Mouse (Mus musculus) midbrain, embryonic 14.5 days (tissue): ENCODE results near the gene Rex1bd. TPM values are rescaled to one million over a fixed set of nuclear protein-coding genes. Genes with fewer than 3 reads are reported as not detected.

Experiments
- ATAC-seq: fragments of 200-750 bp; cut with Nextera tagmentation; 2 replicates; pipeline ENCODE4 v1.8.0; 2017; ENCODE audit warnings: moderate number of reproducible peaks, moderate library complexity; ENCODE audit not compliant: low FRiP score, low TSS enrichment
- DNase-seq: peaks from one replicate; pipeline ENCODE4 v3.0.0-alpha.2; 2015
- H3K27ac ChIP-seq: fragments of 300-500 bp; sonication (generic); replicated peaks from 2 replicates; pipeline ENCODE4 v1.5.1; 2014; ENCODE audit warnings: mild to moderate bottlenecking, low read depth, low read length, moderate library complexity
- H3K27me3 ChIP-seq: fragments of 300-500 bp; sonication (generic); 2 replicates; pipeline ENCODE4 v1.6.1; 2014; ENCODE audit warnings: low read length, control low read depth, mixed read lengths; ENCODE audit not compliant: control insufficient read depth, insufficient read depth
- H3K36me3 ChIP-seq: fragments of 300-500 bp; sonication (generic); 2 replicates; pipeline ENCODE4 v1.6.1; 2014; ENCODE audit warnings: low read length, control low read depth; ENCODE audit not compliant: control insufficient read depth, insufficient read depth
- H3K4me1 ChIP-seq: fragments of 300-500 bp; sonication (generic); 2 replicates; pipeline ENCODE4 v1.6.1; 2014; ENCODE audit warnings: mild to moderate bottlenecking, antibody characterized with exemption, low read length, control low read depth; ENCODE audit not compliant: control insufficient read depth, insufficient read depth
- H3K4me2 ChIP-seq: fragments of 300-500 bp; sonication (generic); 2 replicates; pipeline ENCODE4 v1.6.1; 2014; ENCODE audit warnings: mild to moderate bottlenecking, low read length, moderate library complexity
- H3K4me3 ChIP-seq: fragments of 300-500 bp; sonication (generic); replicated peaks from 2 replicates; pipeline ENCODE4 v1.5.1; 2014; ENCODE audit warnings: low read depth, low read length
- H3K9ac ChIP-seq: fragments of 300-500 bp; sonication (generic); replicated peaks from 2 replicates; pipeline ENCODE4 v1.6.1; 2014; ENCODE audit warnings: mild to moderate bottlenecking, low read length, moderate library complexity
- H3K9me3 ChIP-seq: fragments of 300-500 bp; sonication (generic); 2 replicates; pipeline ENCODE4 v1.6.1; 2016; ENCODE audit warnings: low read length, control low read depth, mixed read lengths; ENCODE audit not compliant: control insufficient read depth
- WGBS: fragments of 180-500 bp; shearing (Covaris S2); extraction: QIAGEN DNeasy Blood & Tissue Kit; methylation state at CpG from one replicate; pipeline ENCODE4 v1.1.7; 2014; 5-methylcytosine and 5-hydroxymethylcytosine counted together
- polyA plus RNA-seq: library from polyadenylated mRNA; unstranded; fragments of >200 nt; fragmentation: Nextera tagmentation; extraction: Ambion mirVana; gene quantifications from 2 replicates; pipeline ENCODE4 v1.2.1, GENCODE M21; 2014

The Rex1bd gene
- polyA plus RNA-seq, 1 experiment from 2014 or later = 152 TPM

DNA sequence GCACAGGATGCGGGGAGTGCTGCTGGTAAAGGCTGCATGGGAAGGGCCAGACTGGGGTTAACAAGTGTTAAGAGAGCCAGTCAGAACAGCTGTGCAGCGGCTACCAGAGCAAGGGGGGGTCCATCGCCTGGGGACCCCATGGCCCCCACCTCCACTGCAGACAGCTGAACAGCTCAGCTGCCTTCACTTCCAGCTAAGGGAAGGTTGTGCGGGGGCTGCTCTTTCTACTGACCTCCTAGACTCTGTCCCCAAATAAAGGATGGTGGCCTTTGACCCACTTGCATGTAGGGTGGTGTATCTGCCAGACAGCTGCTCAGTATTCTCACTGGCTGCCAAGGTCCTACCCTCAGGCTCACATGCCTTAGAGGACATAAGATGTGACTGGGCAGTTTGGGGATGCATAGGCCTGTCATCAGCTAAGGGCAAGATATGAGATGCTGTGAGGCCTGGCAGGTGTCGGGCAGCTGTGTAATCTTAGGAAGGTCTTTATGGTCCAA lies 39.3 kb downstream of the Rex1bd start:
- WGBS = 78% methylated on average over 5 of the region's 5 CpGs
- Histone ChIP-seq H3K4me3 (no peak overlapping the region), H3K27ac (no peak overlapping the region), H3K27me3 (no peaks in the 10 kb centered on the region), H3K4me2 (no peak overlapping the region), H3K4me1 (no peaks in the 10 kb centered on the region), H3K9me3 (no peaks in the 10 kb centered on the region), H3K36me3 (peaks cover 4% of the 10 kb centered on the region; the same call in 1 of the 2 replicates), H3K9ac (no peak overlapping the region)
- DNase-seq (no peak), ATAC-seq (no peak)

DNA sequence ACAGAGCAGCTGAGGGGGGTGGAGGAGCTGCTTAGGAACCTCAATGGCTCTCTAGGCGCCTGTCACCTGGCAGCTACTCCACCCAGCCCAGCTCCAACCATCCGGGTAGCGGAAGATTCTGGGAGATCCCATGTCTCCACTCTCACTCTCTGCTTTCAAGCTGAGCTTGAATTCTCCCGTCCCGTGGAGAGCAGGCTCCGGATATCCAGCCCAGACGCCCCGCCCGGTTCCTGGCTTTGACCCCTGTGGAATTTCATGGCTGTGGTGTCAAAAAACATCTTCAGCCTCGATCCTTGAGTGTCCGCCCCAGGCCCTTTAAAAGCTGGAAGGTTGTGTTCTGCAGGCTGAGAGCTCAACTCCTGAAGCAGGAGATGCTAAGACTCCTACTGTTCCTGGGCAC lies 39.8 kb downstream of the Rex1bd start:
- DNase-seq (no peak), ATAC-seq (no peak)
- Histone ChIP-seq H3K4me1 (no peaks in the 10 kb centered on the region), H3K4me2 (no peak overlapping the region), H3K9ac (no peak overlapping the region), H3K27ac (no peak overlapping the region), H3K27me3 (no peaks in the 10 kb centered on the region), H3K9me3 (no peaks in the 10 kb centered on the region), H3K4me3 (no peak overlapping the region), H3K36me3 (peaks cover 4% of the 10 kb centered on the region; the same call in 1 of the 2 replicates)
- WGBS = 77% methylated on average over 11 of the region's 11 CpGs

DNA sequence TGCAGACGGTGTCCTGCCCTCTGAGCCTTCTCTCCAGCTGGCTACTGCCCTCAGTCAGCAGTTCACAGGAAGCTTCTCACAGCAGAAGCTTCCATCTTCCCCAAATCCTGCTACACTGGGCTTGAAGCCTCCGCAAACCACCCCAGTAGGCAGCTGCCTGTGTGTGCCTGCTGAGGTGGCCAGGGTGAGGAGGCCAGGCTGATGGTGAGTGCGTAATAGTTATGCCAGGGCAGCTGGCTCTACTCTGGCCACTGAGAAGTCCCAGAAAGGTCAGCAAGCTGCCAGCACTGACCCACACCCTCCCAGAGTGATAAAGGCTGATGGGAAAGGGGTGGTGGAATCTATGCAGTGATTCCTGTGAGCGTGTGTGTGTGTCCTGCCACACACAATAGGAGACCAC lies 40.2 kb downstream of the Rex1bd start:
- Histone ChIP-seq H3K9me3 (no peaks in the 10 kb centered on the region), H3K4me3 (no peak overlapping the region), H3K36me3 (peaks cover 4% of the 10 kb centered on the region; the same call in 1 of the 2 replicates), H3K4me2 (no peak overlapping the region), H3K9ac (no peak overlapping the region), H3K27ac (no peak overlapping the region), H3K4me1 (no peaks in the 10 kb centered on the region), H3K27me3 (no peaks in the 10 kb centered on the region)
- no peak for DNase-seq
- no peak for ATAC-seq
- WGBS = 85% methylated on average over 4 of the region's 4 CpGs

DNA sequence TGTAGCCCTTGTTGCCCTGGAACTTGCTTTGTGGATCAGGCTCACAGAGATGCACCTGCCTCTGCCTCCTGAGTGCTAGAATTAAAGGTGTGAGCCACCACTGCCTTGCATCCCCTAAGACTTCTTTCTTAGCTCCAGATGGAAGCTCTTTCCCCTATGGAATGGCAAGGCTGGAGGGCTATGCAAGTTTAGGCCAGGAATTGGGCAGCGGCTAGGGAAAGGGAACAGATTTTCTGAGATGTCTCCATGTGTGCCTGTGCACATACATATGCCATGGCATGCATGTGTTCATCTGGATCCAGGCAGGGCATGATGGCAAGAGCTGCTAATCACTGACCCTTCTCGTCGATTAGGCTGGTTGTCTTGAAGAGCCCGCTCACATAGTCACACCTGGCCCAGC lies 40.9 kb downstream of the Rex1bd start:
- Histone ChIP-seq H3K36me3 (peaks cover 4% of the 10 kb centered on the region; the same call in 1 of the 2 replicates), H3K27me3 (no peaks in the 10 kb centered on the region), H3K9ac (no peak overlapping the region), H3K9me3 (no peaks in the 10 kb centered on the region), H3K4me1 (no peaks in the 10 kb centered on the region), H3K4me3 (no peak overlapping the region), H3K27ac (no peak overlapping the region), H3K4me2 (no peak overlapping the region)
- 94% methylated on average over 4 of the region's 4 CpGs for WGBS
- no peak for DNase-seq
- no peak for ATAC-seq

DNA sequence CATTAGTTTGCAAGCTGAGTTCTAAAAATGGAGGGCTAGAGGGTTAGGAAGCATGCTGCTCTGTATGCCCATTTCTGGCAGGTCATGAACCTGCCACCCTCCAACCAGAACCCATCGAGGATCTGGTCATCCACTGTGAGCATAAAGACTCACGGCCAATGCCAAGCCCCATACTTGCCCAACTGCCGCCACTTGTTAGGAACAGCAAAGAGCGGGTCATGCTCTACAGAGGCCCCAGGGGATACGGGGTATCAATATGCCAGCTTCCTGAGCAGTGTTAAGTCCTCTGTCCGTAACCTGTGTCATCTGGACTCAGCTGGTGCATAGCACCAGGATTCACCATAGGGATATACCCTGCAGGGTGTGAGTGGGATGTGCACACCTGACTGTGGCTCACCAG lies 42.4 kb downstream of the Rex1bd start:
- no peak for DNase-seq
- Histone ChIP-seq H3K4me1 (no peaks in the 10 kb centered on the region), H3K27ac (no peak overlapping the region), H3K4me3 (no peak overlapping the region), H3K27me3 (no peaks in the 10 kb centered on the region), H3K4me2 (no peak overlapping the region), H3K9ac (no peak overlapping the region), H3K36me3 (peaks cover 4% of the 10 kb centered on the region; the same call in 1 of the 2 replicates), H3K9me3 (no peaks in the 10 kb centered on the region)
- ATAC-seq = no peak
- 91% methylated on average over 6 of the region's 6 CpGs for WGBS

DNA sequence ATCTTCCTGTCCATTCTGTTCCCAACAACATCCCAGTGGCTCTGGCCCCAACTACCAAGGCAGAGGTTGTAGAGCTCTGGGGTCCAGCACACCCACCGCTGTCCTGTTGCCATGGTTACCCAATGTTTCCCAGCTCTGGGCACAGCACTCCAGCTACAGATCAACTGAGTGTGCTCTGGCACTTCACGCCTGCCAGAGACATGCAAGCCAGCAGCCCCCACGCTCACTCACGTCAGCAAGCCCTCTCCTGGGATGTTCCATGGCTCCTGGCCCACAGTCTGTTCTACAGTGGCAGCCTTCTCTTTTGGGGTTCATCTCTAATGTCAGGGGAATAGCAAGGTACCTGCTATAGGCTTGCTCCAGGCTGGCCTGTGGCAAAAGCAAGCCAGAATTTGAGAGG lies 43.2 kb downstream of the Rex1bd start:
- peak; percentile 14 for DNase-seq
- Histone ChIP-seq H3K27ac (no peak overlapping the region), H3K4me1 (no peaks in the 10 kb centered on the region), H3K9ac (no peak overlapping the region), H3K4me2 (no peak overlapping the region), H3K9me3 (no peaks in the 10 kb centered on the region), H3K4me3 (no peak overlapping the region), H3K27me3 (no peaks in the 10 kb centered on the region), H3K36me3 (peaks cover 4% of the 10 kb centered on the region; the same call in 1 of the 2 replicates)
- no peak for ATAC-seq
- WGBS = 65% methylated on average over 4 of the region's 4 CpGs

DNA sequence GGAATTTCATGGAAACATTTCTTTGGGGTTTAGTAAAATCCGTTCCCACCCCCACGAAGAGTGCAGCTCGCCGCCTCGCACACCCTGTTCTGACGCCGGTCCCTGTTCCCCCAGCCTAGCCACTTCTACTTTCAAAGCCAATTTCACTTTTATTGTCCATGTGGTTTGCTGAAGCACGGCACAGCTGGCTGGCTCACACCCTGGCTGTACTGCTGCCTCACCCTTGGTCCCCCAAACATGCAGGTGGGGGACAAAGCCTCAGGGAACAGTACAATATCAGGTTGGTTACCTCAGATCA lies 44.1 kb downstream of the Rex1bd start:
- Histone ChIP-seq H3K9ac (no peak overlapping the region), H3K4me1 (no peaks in the 10 kb centered on the region), H3K4me3 (no peak overlapping the region), H3K9me3 (no peaks in the 10 kb centered on the region), H3K4me2 (no peak overlapping the region), H3K27me3 (no peaks in the 10 kb centered on the region), H3K27ac (no peak overlapping the region), H3K36me3 (peaks cover 4% of the 10 kb centered on the region; the same call in 1 of the 2 replicates)
- no peak for DNase-seq
- ATAC-seq = no peak
- 94% methylated on average over 8 of the region's 8 CpGs for WGBS

DNA sequence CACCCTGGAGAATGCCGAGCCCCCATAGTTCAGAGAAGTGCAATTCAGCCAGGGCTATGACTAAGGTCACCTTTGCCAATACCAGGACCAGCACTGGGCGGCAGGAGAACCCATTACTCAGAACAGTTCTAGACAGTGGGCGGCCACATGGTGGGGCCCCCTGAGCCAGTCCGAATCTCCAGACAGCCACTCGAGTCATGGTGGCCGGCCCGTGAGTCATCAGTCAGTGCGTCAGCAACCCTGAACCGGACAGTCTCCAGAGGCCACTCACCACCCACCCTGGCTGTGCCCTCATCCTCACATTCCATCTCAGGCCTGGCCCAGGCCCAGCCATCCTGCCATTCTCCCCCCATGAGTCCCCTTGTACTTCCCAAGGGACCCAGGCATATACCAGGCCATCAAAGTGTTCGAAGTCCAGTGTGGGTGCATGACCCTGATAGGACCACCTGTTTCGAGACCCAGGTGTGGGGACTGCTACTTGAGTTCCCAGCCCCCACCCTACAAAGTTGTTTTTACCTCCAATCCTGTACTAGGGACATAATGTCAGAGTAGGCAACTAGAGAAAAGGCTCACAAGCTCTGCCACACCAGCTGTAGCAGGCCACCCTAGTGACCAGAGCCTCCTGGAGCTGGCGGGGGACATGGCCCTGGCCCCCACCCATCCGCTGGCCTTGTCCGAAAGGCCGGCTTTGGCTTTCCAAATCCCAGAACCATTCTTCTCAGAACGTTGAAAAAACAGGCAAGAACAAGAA lies 44.6 kb downstream of the Rex1bd start:
- Histone ChIP-seq H3K36me3 (peaks cover 4% of the 10 kb centered on the region; the same call in 1 of the 2 replicates), H3K4me2 (no peak overlapping the region), H3K27me3 (no peaks in the 10 kb centered on the region), H3K9ac (no peak overlapping the region), H3K9me3 (no peaks in the 10 kb centered on the region), H3K4me3 (no peak overlapping the region), H3K4me1 (no peaks in the 10 kb centered on the region), H3K27ac (no peak overlapping the region)
- ATAC-seq (0 out of 2 replicates have a peak, but pooled peaks have one; percentile 37), DNase-seq (no peak)
- 90% methylated on average over 16 of the region's 16 CpGs for WGBS

DNA sequence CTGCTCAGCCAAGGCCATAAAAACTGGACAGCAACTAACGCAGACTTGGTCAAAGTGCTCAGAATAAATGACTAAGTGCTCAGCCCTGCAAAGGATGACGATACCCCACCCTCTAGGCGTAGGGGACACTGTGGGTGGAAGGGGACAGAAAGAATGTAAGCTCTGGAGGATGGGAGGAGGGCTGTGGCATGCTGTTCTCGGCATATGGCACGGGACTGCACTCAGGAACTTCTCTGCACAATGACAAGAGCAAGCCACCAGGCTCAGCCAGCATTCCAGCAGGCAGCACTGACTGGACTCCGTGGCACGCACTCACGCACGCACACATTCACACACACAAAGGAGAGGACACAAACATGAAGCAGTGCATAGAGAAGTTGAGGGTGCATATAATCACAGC lies 45.9 kb downstream of the Rex1bd start:
- H3K9ac ChIP-seq = no peak overlapping the region
- no peak overlapping the region for H3K27ac ChIP-seq
- H3K27me3 ChIP-seq = no peaks in the 10 kb centered on the region
- no peaks in the 10 kb centered on the region for H3K4me1 ChIP-seq
- ATAC-seq (no peak), DNase-seq (no peak)
- no peaks in the 10 kb centered on the region for H3K36me3 ChIP-seq
- no peak overlapping the region for H3K4me2 ChIP-seq
- no peaks in the 10 kb centered on the region for H3K9me3 ChIP-seq
- H3K4me3 ChIP-seq = no peak overlapping the region
- WGBS = 83% methylated on average over 9 of the region's 9 CpGs
